Mouse (Mus musculus) stomach, postnatal 0 days (tissue): ENCODE data around the gene Hist1h4b. TPM values are rescaled to one million over a fixed set of nuclear protein-coding genes. Genes with fewer than 3 reads are reported as not detected.
A peak's percentile ranks its signal among the peaks of the same experiment; 100 is the strongest.
"Not testable (repeated sequence)": the region's sequence is repeated elsewhere in the genome, so short reads cannot be mapped to it uniquely, and the experiment has no call there.

ENCODE experiments used
- ATAC-seq: fragments of 200-750 bp; cut with Nextera tagmentation; 2 replicates; pipeline ENCODE4 v1.8.0; 2017; ENCODE audit not compliant: low FRiP score, low TSS enrichment
- DNase-seq: peaks from one replicate; pipeline ENCODE4 v3.0.0-alpha.2; 2016; ENCODE audit warnings: low spot score
- H3K27ac ChIP-seq: fragments of 300-500 bp; sonication (generic); replicated peaks from 2 replicates; pipeline ENCODE4 v1.5.1; 2014; ENCODE audit warnings: mild to moderate bottlenecking, control low read depth
- H3K27me3 ChIP-seq: fragments of 300-500 bp; sonication (generic); 2 replicates; pipeline ENCODE4 v1.6.1; 2014; ENCODE audit warnings: low read length; ENCODE audit not compliant: control insufficient read depth, insufficient read depth
- H3K36me3 ChIP-seq: fragments of 300-500 bp; sonication (generic); 2 replicates; pipeline ENCODE4 v1.6.1; 2014; ENCODE audit warnings: low read length, mixed read lengths; ENCODE audit not compliant: control insufficient read depth, insufficient read depth
- H3K4me1 ChIP-seq: fragments of 300-500 bp; sonication (generic); replicated peaks from 2 replicates; pipeline ENCODE4 v1.6.1; 2014; ENCODE audit warnings: antibody characterized with exemption; ENCODE audit not compliant: control insufficient read depth, insufficient read depth
- H3K4me2 ChIP-seq: fragments of 300-500 bp; sonication (generic); replicated peaks from 2 replicates; pipeline ENCODE4 v1.6.1; 2014; ENCODE audit warnings: low read depth, mild to moderate bottlenecking, control low read depth, moderate library complexity
- H3K4me3 ChIP-seq: fragments of 300-500 bp; sonication (generic); 2 replicates; pipeline ENCODE4 v1.5.1; 2014; ENCODE audit warnings: low read depth, low read length, control low read depth
- H3K9ac ChIP-seq: fragments of 300-500 bp; sonication (generic); 2 replicates; pipeline ENCODE4 v1.6.1; 2014; ENCODE audit warnings: mild to moderate bottlenecking, low read length, control low read depth, mixed read lengths
- H3K9me3 ChIP-seq: fragments of 300-500 bp; sonication (generic); 2 replicates; pipeline ENCODE4 v1.6.1; 2016; ENCODE audit warnings: low read length; ENCODE audit not compliant: control insufficient read depth
- CTCF ChIP-seq: IDR thresholded peaks from 2 replicates; pipeline ENCODE4 v1.5.1; 2016; ENCODE audit warnings: antibody characterized with exemption, low read depth, mild to moderate bottlenecking, moderate library complexity
- EP300 ChIP-seq: optimal IDR thresholded peaks from 2 replicates; pipeline ENCODE3; 2016; ENCODE audit warnings: antibody characterized with exemption
- WGBS: fragments of 180-500 bp; shearing (Covaris S2); extraction: QIAGEN DNeasy Blood & Tissue Kit; methylation state at CpG from one replicate; pipeline ENCODE4 v1.1.7; 2014; 5-methylcytosine and 5-hydroxymethylcytosine counted together
- polyA plus RNA-seq: library from polyadenylated mRNA; unstranded; fragments of >200 nt; fragmentation: Nextera tagmentation; extraction: Ambion mirVana; gene quantifications from 2 replicates; pipeline ENCODE4 v1.2.1, GENCODE M21; 2015

Hist1h4b gene
- polyA plus RNA-seq, 1 experiment from 2014 or later = 2.0 TPM

- ATAC-seq (no peak), DNase-seq (no peak)
- Histone ChIP-seq H3K27ac (no peak overlapping the region), H3K27me3 (no peaks in the 10 kb centered on the region), H3K36me3 (no peaks in the 10 kb centered on the region), H3K4me2 (no peak overlapping the region), H3K4me1 (no peaks in the 10 kb centered on the region), H3K9me3 (no peaks in the 10 kb centered on the region), H3K4me3 (no peak overlapping the region), H3K9ac (no peak overlapping the region)
- TF ChIP-seq EP300 (no peak), CTCF (no peak)
- 85% methylated on average over 5 of the region's 5 CpGs for WGBS
Observed at GRCm38 (mm10) chr13:23716261-23717042, 40.4 kb upstream of the Hist1h4b start.

DNA sequence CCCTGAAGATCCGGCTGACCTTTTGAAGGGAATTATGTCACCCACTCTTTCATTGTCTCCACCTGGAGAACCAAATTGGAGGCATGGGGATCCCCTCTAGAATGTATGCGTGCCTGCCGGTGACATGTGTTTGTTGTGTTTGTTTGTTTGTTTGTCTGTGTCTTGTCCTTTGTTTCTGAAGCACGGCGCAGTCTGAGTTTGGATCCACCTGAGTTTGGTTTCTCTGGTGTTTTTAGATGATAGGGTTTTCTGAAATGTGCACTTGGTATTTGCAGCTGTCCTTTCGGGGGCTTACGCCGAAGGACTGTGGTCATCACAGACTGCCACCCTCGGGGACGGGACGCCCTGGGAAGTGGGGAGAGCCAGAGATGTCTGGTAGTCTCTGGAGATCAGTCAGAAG is 39.6 kb upstream of the Hist1h4b start:
- no peaks in the 10 kb centered on the region for H3K9me3 ChIP-seq
- no peak overlapping the region for H3K9ac ChIP-seq
- TF ChIP-seq EP300 (no peak), CTCF (no peak)
- no peaks in the 10 kb centered on the region for H3K36me3 ChIP-seq
- WGBS = 45% methylated on average over 11 of the region's 11 CpGs
- H3K27ac ChIP-seq = no peak overlapping the region; the same call in 1 of the 2 replicates
- H3K4me2 ChIP-seq = no peak overlapping the region
- ATAC-seq (no peak), DNase-seq (no peak)
- no peaks in the 10 kb centered on the region for H3K4me1 ChIP-seq
- H3K4me3 ChIP-seq = no peak overlapping the region
- H3K27me3 ChIP-seq = no peaks in the 10 kb centered on the region

DNA sequence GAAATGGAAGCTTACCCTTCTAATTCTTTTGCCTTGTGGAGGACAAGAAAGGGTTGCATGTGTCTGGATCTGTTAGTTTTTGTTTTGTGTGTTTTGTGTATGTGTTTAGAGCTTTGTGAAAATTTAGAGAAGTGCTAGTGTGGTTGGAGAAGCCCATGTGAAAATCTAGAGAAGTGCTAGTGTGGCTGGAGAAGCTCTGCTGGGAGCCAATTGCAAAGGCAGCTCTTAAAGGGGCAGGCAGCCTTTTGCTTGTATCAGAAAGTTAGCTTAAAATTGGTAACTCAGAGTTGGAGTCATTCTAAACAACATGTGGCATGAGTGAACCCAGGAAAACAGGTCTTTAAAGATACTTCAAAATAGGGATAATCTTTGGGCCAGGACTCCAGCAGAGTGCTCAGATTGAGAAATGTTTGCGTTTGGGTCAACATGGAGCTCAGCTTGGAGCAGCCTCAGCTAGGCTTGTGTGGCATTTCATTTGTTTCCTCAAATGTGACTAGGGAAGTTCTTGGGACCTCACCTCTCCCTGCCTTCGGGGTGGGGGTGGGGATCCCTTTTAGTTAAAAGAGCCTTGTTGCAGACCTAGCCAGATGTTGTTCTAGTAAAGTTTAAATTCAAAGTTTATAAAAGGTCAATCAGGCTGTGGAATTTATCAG is 39.1 kb upstream of the Hist1h4b start:
- H3K4me1 ChIP-seq, H3K27me3 ChIP-seq, H3K4me2 ChIP-seq, DNase-seq, H3K9me3 ChIP-seq, H3K9ac ChIP-seq, ATAC-seq, H3K4me3 ChIP-seq, H3K36me3 ChIP-seq, H3K27ac ChIP-seq: not testable (repeated sequence)
- WGBS = 8% methylated on average over 2 of the region's 2 CpGs

GRCm38 (mm10) chr13:23724239-23724638 is 32.6 kb upstream of the Hist1h4b start:
- TF ChIP-seq EP300 (no peak), CTCF (no peak)
- Histone ChIP-seq H3K9me3 (no peaks in the 10 kb centered on the region), H3K4me2 (no peak overlapping the region), H3K36me3 (no peaks in the 10 kb centered on the region), H3K27ac (no peak overlapping the region), H3K4me1 (no peaks in the 10 kb centered on the region), H3K9ac (no peak overlapping the region), H3K27me3 (no peaks in the 10 kb centered on the region), H3K4me3 (no peak overlapping the region)
- no peak for DNase-seq
- WGBS = 73% methylated on average over 4 of the region's 4 CpGs
- ATAC-seq = no peak

DNA sequence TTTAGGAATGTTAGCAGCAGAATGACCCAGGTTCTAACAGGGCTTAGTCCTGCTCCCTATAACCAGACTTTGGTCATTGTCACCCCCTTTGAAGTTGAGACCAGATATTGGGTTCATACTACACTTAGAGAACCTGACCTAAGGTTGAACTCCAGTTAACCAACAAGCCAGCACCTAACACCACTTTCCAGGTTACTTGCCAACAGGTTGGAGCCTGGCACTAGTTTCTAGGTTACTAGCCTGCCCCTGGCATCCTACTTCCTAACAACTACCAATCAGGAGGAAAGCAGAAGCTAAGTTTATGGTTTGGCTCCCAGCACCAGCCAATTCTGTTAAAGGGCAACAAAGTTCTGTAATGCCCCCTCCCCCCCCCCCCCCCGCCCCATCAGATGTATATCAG is 31.6 kb upstream of the Hist1h4b start:
- Histone ChIP-seq H3K4me1 (no peaks in the 10 kb centered on the region), H3K27ac (no peak overlapping the region), H3K36me3 (no peaks in the 10 kb centered on the region), H3K9me3 (no peaks in the 10 kb centered on the region), H3K4me2 (no peak overlapping the region), H3K9ac (no peak overlapping the region), H3K4me3 (no peak overlapping the region), H3K27me3 (no peaks in the 10 kb centered on the region)
- ATAC-seq = no peak
- TF ChIP-seq CTCF (no peak), EP300 (no peak)
- WGBS = 78% methylated on average over 1 of the region's 1 CpGs
- DNase-seq = peak; percentile 10

- Histone ChIP-seq H3K4me1 (no peaks in the 10 kb centered on the region), H3K27ac (no peak overlapping the region), H3K36me3 (no peaks in the 10 kb centered on the region), H3K9me3 (no peaks in the 10 kb centered on the region), H3K9ac (no peak overlapping the region), H3K4me3 (no peak overlapping the region), H3K4me2 (no peak overlapping the region), H3K27me3 (no peaks in the 10 kb centered on the region)
- TF ChIP-seq EP300 (no peak), CTCF (no peak)
- DNase-seq = no peak
- 86% methylated on average over 18 of the region's 18 CpGs for WGBS
- ATAC-seq = no peak
Observed at GRCm38 (mm10) chr13:23728472-23729191, 28.2 kb upstream of the Hist1h4b start.
